Mouse (Mus musculus) brown adipose tissue, adult 24 weeks (tissue): ENCODE data around the gene Mrpl55. TPM values are rescaled to one million over a fixed set of nuclear protein-coding genes. Genes with fewer than 3 reads are reported as not detected.
A peak's percentile ranks its signal among the peaks of the same experiment; 100 is the strongest.

ENCODE experiments used
- H3K27ac ChIP-seq: fragments of 200-500 bp; replicated peaks from 2 replicates; pipeline ENCODE4 v1.5.1; 2012; ENCODE audit warnings: low read depth, mild to moderate bottlenecking, low read length
- H3K4me1 ChIP-seq: fragments of 200-500 bp; 2 replicates; pipeline ENCODE4 v1.6.1; 2012; ENCODE audit warnings: low read length, mixed read lengths; ENCODE audit not compliant: control insufficient read depth, insufficient read depth, insufficient read length
- H3K4me3 ChIP-seq: fragments of 200-500 bp; 2 replicates; pipeline ENCODE4 v1.5.1; 2012; ENCODE audit warnings: low read depth, mild to moderate bottlenecking, low read length, moderate library complexity; ENCODE audit not compliant: insufficient read depth
- polyA plus RNA-seq: library from polyadenylated mRNA; stranded (reverse); fragments of >200 nt; gene quantifications from 2 replicates; pipeline ENCODE4 v1.2.4, GENCODE M21; 2012; ENCODE audit not compliant: missing spikeins, insufficient read depth, insufficient read length

Mrpl55 gene
- polyA plus RNA-seq, 1 experiment, result 118 TPM

GRCm38 (mm10) chr11:59228122-59228953 is 26.1 kb downstream of the Mrpl55 start, which contains the start of gene Arf1:
Arf1 (minus strand) TSS chr11:59228270.
- H3K27ac ChIP-seq, result peak within 1 kb of the TSS; percentile 98
- H3K4me1 ChIP-seq, result peaks cover 11% of the 10 kb centered on the region
- H3K4me3 ChIP-seq, result peak within 1 kb of the TSS; percentile 89

GRCm38 (mm10) chr11:59230144-59230760 is 28.0 kb downstream of the Mrpl55 start:
- Histone ChIP-seq H3K27ac (no peak overlapping the region), H3K4me1 (peaks cover 3% of the 10 kb centered on the region), H3K4me3 (no peak overlapping the region)

GRCm38 (mm10) chr11:59232797-59233196 is 30.5 kb downstream of the Mrpl55 start:
- Histone ChIP-seq H3K4me1 (peaks cover 3% of the 10 kb centered on the region), H3K4me3 (no peak overlapping the region), H3K27ac (no peak overlapping the region)

- Histone ChIP-seq H3K4me3 (no peak overlapping the region), H3K27ac (no peak overlapping the region), H3K4me1 (no peaks in the 10 kb centered on the region)
Observed at GRCm38 (mm10) chr11:59238525-59239427, 36.5 kb downstream of the Mrpl55 start.

- no peak overlapping the region for H3K4me3 ChIP-seq
- H3K27ac ChIP-seq, result no peak overlapping the region
- no peaks in the 10 kb centered on the region for H3K4me1 ChIP-seq
Observed at GRCm38 (mm10) chr11:59239428-59239785, 37.1 kb downstream of the Mrpl55 start.

GRCm38 (mm10) chr11:59239796-59240195 is 37.5 kb downstream of the Mrpl55 start:
- Histone ChIP-seq H3K4me1 (no peaks in the 10 kb centered on the region), H3K27ac (no peak overlapping the region), H3K4me3 (no peak overlapping the region)

- Histone ChIP-seq H3K4me3 (no peak overlapping the region), H3K4me1 (no peaks in the 10 kb centered on the region), H3K27ac (no peak overlapping the region)
Observed at GRCm38 (mm10) chr11:59241841-59242240, 39.6 kb downstream of the Mrpl55 start.

- no peak overlapping the region for H3K4me3 ChIP-seq
- no peak overlapping the region for H3K27ac ChIP-seq
- no peaks in the 10 kb centered on the region for H3K4me1 ChIP-seq
Observed at GRCm38 (mm10) chr11:59243856-59244255, 41.6 kb downstream of the Mrpl55 start.

GRCm38 (mm10) chr11:59248101-59248500 is 45.8 kb downstream of the Mrpl55 start:
- H3K4me3 ChIP-seq, result no peak overlapping the region
- H3K4me1 ChIP-seq, result no peaks in the 10 kb centered on the region
- no peak overlapping the region for H3K27ac ChIP-seq

Other genes with a start within 250 kb of the Mrpl55 start
- gene Hist3h2a, start 247.8 kb upstream of the Mrpl55 start, polyA plus RNA-seq, result 8.2 and 12.4 TPM in 2 replicates
- not detected in 2 replicates for gene Trim17, start 247.8 kb upstream of the Mrpl55 start, polyA plus RNA-seq
- gene Trim11, start 224.4 kb upstream of the Mrpl55 start, polyA plus RNA-seq, result 3.8 and 4.8 TPM in 2 replicates
- 2.4 and 7.2 TPM in 2 replicates for gene Obscn, start 66.1 kb upstream of the Mrpl55 start, polyA plus RNA-seq
- gene Iba57, start 38.7 kb upstream of the Mrpl55 start, polyA plus RNA-seq, result 9.8 and 10.4 TPM in 2 replicates
- gene Gjc2, start 19.3 kb upstream of the Mrpl55 start, polyA plus RNA-seq, result not detected in 2 replicates
- 89.3 and 122 TPM in 2 replicates for gene Guk1, start 10.3 kb upstream of the Mrpl55 start, polyA plus RNA-seq
- gene 2310033P09Rik, start 5.8 kb downstream of the Mrpl55 start, polyA plus RNA-seq, result 5.6 and 11.0 TPM in 2 replicates
- 211 and 220 TPM in 2 replicates for gene Arf1, start 25.8 kb downstream of the Mrpl55 start, polyA plus RNA-seq
- not detected in 2 replicates for gene Wnt3a, start 88.3 kb downstream of the Mrpl55 start, polyA plus RNA-seq
- gene Wnt9a, start 104.4 kb downstream of the Mrpl55 start, polyA plus RNA-seq, result 0.33 and 0.40 TPM in 2 replicates
- not detected in 2 replicates for gene Prss38, start 173.2 kb downstream of the Mrpl55 start, polyA plus RNA-seq
- 2.7 and 3.1 TPM in 2 replicates for gene Jmjd4, start 247.6 kb downstream of the Mrpl55 start, polyA plus RNA-seq
- 21.4 and 22.5 TPM in 2 replicates for gene Snap47, start 248.7 kb downstream of the Mrpl55 start, polyA plus RNA-seq